Mouse (Mus musculus): ENCODE measurements at regions not wholly inside any gene's neighbourhood (a gene's known extent, or its start where the extent isn't known, plus 50 kb on each side); places are given as distances from the start of the nearest gene placed in this dataset.

GRCm38 (mm10) chr9:87649015-87649978 lies 81.8 kb downstream of the Tbx18 start:
- DNase-seq: no peak

- no peak for DNase-seq
Observed at GRCm38 (mm10) chr9:87648317-87648716, 82.7 kb downstream of the Tbx18 start.

- DNase-seq: no peak
Observed at GRCm38 (mm10) chr9:87645032-87645431, 86.0 kb downstream of the Tbx18 start.

- DNase-seq: no peak
Observed at GRCm38 (mm10) chr9:87633863-87634630, 97.0 kb downstream of the Tbx18 start.

- no peak for DNase-seq
Observed at GRCm38 (mm10) chr9:87626432-87626831, 104.6 kb downstream of the Tbx18 start.

GRCm38 (mm10) chr9:87618238-87618673 lies 112.8 kb downstream of the Tbx18 start:
- peak; percentile 11 for DNase-seq

- no peak for DNase-seq
Observed at GRCm38 (mm10) chr9:87607878-87608631, 123.0 kb downstream of the Tbx18 start.

- no peak for DNase-seq
Observed at GRCm38 (mm10) chr9:87575591-87575990, 155.5 kb downstream of the Tbx18 start.

GRCm38 (mm10) chr9:87574250-87574864 lies 156.7 kb downstream of the Tbx18 start:
- no peak for DNase-seq

GRCm38 (mm10) chr9:87563244-87563643 lies 167.8 kb downstream of the Tbx18 start:
- no peak for DNase-seq

GRCm38 (mm10) chr9:87562796-87563195 lies 168.3 kb downstream of the Tbx18 start:
- DNase-seq: no peak

GRCm38 (mm10) chr9:87557841-87558240 lies 173.2 kb downstream of the Tbx18 start:
- DNase-seq: peak; percentile 32

GRCm38 (mm10) chr9:87556953-87557394 lies 174.1 kb downstream of the Tbx18 start:
- DNase-seq: peak; percentile 5

- no peak for DNase-seq
Observed at GRCm38 (mm10) chr9:87556552-87556951, 174.5 kb downstream of the Tbx18 start.

GRCm38 (mm10) chr9:87533182-87533581 lies 197.9 kb downstream of the Tbx18 start:
- no peak for DNase-seq

GRCm38 (mm10) chr9:87529908-87530307 lies 201.2 kb downstream of the Tbx18 start:
- no peak for DNase-seq

GRCm38 (mm10) chr9:87524890-87525684 lies 206.0 kb downstream of the Tbx18 start:
- no peak for DNase-seq

GRCm38 (mm10) chr9:87510683-87511082 lies 220.4 kb downstream of the Tbx18 start:
- no peak for DNase-seq

GRCm38 (mm10) chr9:87504673-87505385 lies 226.2 kb downstream of the Tbx18 start:
- no peak for DNase-seq

GRCm38 (mm10) chr9:87464141-87464540 lies 208.8 kb upstream of the Cep162 start:
- DNase-seq: no peak
